Mouse (Mus musculus) hindbrain, embryonic 13.5 days (tissue): ENCODE results near the gene Rasgef1b. TPM values are rescaled to one million over a fixed set of nuclear protein-coding genes. Genes with fewer than 3 reads are reported as not detected.

Experiments
- ATAC-seq: fragments of 200-750 bp; cut with Nextera tagmentation; 2 replicates; pipeline ENCODE4 v1.8.0; 2017; ENCODE audit warnings: moderate TSS enrichment; ENCODE audit not compliant: low FRiP score
- H3K27ac ChIP-seq: fragments of 300-500 bp; sonication (generic); 2 replicates; pipeline ENCODE4 v1.5.1; 2015; ENCODE audit warnings: inconsistent platforms, mild to moderate bottlenecking, moderate library complexity
- H3K27me3 ChIP-seq: fragments of 300-500 bp; sonication (generic); 2 replicates; pipeline ENCODE4 v1.6.1; 2015; ENCODE audit warnings: mild to moderate bottlenecking, inconsistent platforms
- H3K36me3 ChIP-seq: fragments of 300-500 bp; sonication (generic); 2 replicates; pipeline ENCODE4 v1.6.1; 2015; ENCODE audit warnings: mild to moderate bottlenecking, inconsistent platforms
- H3K4me1 ChIP-seq: fragments of 300-500 bp; sonication (generic); replicated peaks from 2 replicates; pipeline ENCODE4 v1.6.1; 2015; ENCODE audit warnings: inconsistent platforms
- H3K4me2 ChIP-seq: fragments of 300-500 bp; sonication (generic); 2 replicates; pipeline ENCODE4 v1.6.1; 2015; ENCODE audit warnings: inconsistent platforms, mild to moderate bottlenecking, moderate library complexity
- H3K4me3 ChIP-seq: fragments of 300-500 bp; sonication (generic); 2 replicates; pipeline ENCODE4 v1.5.1; 2015; ENCODE audit warnings: mild to moderate bottlenecking, inconsistent platforms
- H3K9ac ChIP-seq: fragments of 300-500 bp; sonication (generic); 2 replicates; pipeline ENCODE4 v1.6.1; 2015; ENCODE audit warnings: mild to moderate bottlenecking, inconsistent platforms
- H3K9me3 ChIP-seq: fragments of 300-500 bp; sonication (generic); 2 replicates; pipeline ENCODE4 v1.6.1; 2016; ENCODE audit warnings: inconsistent platforms
- WGBS: fragments of 180-500 bp; shearing (Covaris S2); methylation state at CpG from one replicate; pipeline ENCODE4 v1.1.7; 2015; 5-methylcytosine and 5-hydroxymethylcytosine counted together
- polyA plus RNA-seq: library from polyadenylated mRNA; unstranded; fragments of >200 nt; fragmentation: Nextera tagmentation; extraction: Ambion mirVana; gene quantifications from 2 replicates; pipeline ENCODE4 v1.2.1, GENCODE M21; 2015

Gene Rasgef1b
- polyA plus RNA-seq, 1 experiment from 2014 or later = 61.1 TPM

DNA sequence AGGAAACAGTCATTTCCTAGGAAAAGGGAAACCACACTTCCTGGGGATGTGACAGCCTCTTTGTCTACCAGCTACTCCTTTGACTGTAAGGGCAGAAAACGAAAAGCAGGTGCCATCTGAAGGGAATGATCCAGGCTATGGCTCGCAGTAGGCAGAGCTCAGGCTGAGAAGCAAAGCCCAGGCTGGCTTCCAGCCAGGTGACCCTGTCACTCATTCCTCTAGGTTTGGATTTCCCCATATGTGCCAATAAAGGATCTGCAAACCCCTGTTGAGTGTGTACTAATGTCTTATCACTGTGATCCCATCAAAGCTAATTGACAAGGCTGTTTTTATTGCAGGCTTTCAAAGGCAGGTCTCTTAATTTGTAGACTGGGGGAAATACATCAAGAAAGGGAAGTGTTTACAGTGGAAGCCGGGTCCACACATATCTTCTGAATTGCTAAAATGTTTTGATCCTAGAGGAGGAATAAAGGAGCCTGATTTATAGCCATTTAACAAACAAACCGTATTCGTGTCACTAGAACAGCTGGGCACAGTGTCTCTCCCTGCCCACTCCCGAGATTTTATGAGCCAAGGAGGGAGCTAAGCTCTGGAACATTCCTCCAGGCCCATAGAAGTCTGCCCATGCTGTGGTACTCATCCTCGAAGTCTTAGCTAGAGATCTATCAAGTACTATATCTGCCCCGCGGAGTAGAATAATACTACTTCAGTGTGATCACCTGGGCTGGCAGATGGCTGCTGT lies 449.7 kb downstream of the Rasgef1b start:
- peak overlapping the region; percentile 30; the same call in 1 of the 2 replicates for H3K27ac ChIP-seq
- H3K9me3 ChIP-seq = no peaks in the 10 kb centered on the region
- WGBS = 59% methylated on average over 9 of the region's 9 CpGs

GRCm38 (mm10) chr5:99278364-99278763 lies 450.5 kb downstream of the Rasgef1b start:
- 92% methylated on average over 8 of the region's 8 CpGs for WGBS
- H3K9me3 ChIP-seq = no peaks in the 10 kb centered on the region
- H3K36me3 ChIP-seq = no peaks in the 10 kb centered on the region
- no peak overlapping the region for H3K4me3 ChIP-seq
- H3K27ac ChIP-seq = no peak overlapping the region
- no peak overlapping the region for H3K9ac ChIP-seq
- no peak overlapping the region for H3K4me2 ChIP-seq
- no peaks in the 10 kb centered on the region; the same call in 1 of the 2 replicates for H3K27me3 ChIP-seq
- ATAC-seq = no peak
- H3K4me1 ChIP-seq = peaks cover 46% of the 10 kb centered on the region

More for the DNA sequence above, 449.7 kb downstream of the Rasgef1b start:
- Histone ChIP-seq H3K27me3 (no peaks in the 10 kb centered on the region; the same call in 1 of the 2 replicates), H3K4me1 (peaks cover 38% of the 10 kb centered on the region), H3K4me3 (no peak overlapping the region), H3K9ac (no peak overlapping the region), H3K36me3 (no peaks in the 10 kb centered on the region), H3K4me2 (no peak overlapping the region)
- no peak for ATAC-seq

- no peak overlapping the region for H3K27ac ChIP-seq
- no peaks in the 10 kb centered on the region for H3K9me3 ChIP-seq
- H3K4me1 ChIP-seq = peaks cover 48% of the 10 kb centered on the region
- WGBS = 71% methylated on average over 9 of the region's 9 CpGs
- H3K4me3 ChIP-seq = no peak overlapping the region
- no peaks in the 10 kb centered on the region for H3K36me3 ChIP-seq
- H3K4me2 ChIP-seq = no peak overlapping the region
- no peaks in the 10 kb centered on the region; the same call in 1 of the 2 replicates for H3K27me3 ChIP-seq
- ATAC-seq = no peak
- H3K9ac ChIP-seq = no peak overlapping the region
These were observed 451.3 kb downstream of the Rasgef1b start for GRCm38 (mm10) chr5:99277536-99277935.

GRCm38 (mm10) chr5:99274119-99274563 lies 454.7 kb downstream of the Rasgef1b start:
- Histone ChIP-seq H3K4me3 (no peak overlapping the region), H3K27ac (peak overlapping the region; percentile 71), H3K4me2 (0 out of 2 replicates have a peak overlapping the region, but pooled peaks have one; percentile 7), H3K4me1 (peaks cover 28% of the 10 kb centered on the region), H3K9me3 (no peaks in the 10 kb centered on the region), H3K27me3 (no peaks in the 10 kb centered on the region; the same call in 1 of the 2 replicates), H3K36me3 (no peaks in the 10 kb centered on the region), H3K9ac (peak overlapping the region; percentile 8; the same call in 1 of the 2 replicates)
- peak; percentile 84 for ATAC-seq
- WGBS = 27% methylated on average over 12 of the region's 12 CpGs

- no peak overlapping the region for H3K9ac ChIP-seq
- no peak overlapping the region for H3K27ac ChIP-seq
- peaks cover 18% of the 10 kb centered on the region for H3K4me1 ChIP-seq
- WGBS = 83% methylated on average over 1 of the region's 1 CpGs
- no peak overlapping the region for H3K4me3 ChIP-seq
- no peak overlapping the region for H3K4me2 ChIP-seq
- no peak for ATAC-seq
- no peaks in the 10 kb centered on the region; the same call in 1 of the 2 replicates for H3K27me3 ChIP-seq
- H3K36me3 ChIP-seq = no peaks in the 10 kb centered on the region
- no peaks in the 10 kb centered on the region for H3K9me3 ChIP-seq
These were observed 457.3 kb downstream of the Rasgef1b start for GRCm38 (mm10) chr5:99271531-99271930.

DNA sequence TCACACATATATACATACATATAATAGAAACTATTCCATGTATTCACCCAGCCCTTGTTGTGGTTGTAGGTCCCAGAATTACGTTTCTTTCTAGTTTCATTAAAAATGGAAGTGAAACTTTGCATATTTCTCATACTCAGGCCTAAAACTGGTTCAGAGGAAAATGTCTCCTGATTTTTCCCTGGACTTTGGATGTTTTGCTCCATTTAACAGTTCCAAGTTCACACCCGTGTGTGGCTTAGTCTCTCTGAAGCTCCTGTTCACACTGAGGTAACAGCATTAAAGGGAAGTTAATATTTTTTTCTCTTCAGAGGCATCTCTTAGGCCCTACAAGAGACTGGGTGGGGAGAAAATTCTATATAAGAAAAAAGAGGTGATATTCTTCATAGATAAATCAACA lies 459.7 kb downstream of the Rasgef1b start:
- peaks cover 9% of the 10 kb centered on the region for H3K4me1 ChIP-seq
- 90% methylated on average over 2 of the region's 2 CpGs for WGBS
- H3K4me3 ChIP-seq = no peak overlapping the region
- no peak overlapping the region for H3K4me2 ChIP-seq
- ATAC-seq = no peak
- H3K36me3 ChIP-seq = no peaks in the 10 kb centered on the region
- H3K27ac ChIP-seq = no peak overlapping the region
- no peak overlapping the region for H3K9ac ChIP-seq
- no peaks in the 10 kb centered on the region for H3K27me3 ChIP-seq
- H3K9me3 ChIP-seq = no peaks in the 10 kb centered on the region

- H3K4me1 ChIP-seq = no peaks in the 10 kb centered on the region
- H3K4me3 ChIP-seq = no peak overlapping the region
- no peak overlapping the region for H3K4me2 ChIP-seq
- no peaks in the 10 kb centered on the region for H3K27me3 ChIP-seq
- H3K9me3 ChIP-seq = no peaks in the 10 kb centered on the region
- 93% methylated on average over 5 of the region's 5 CpGs for WGBS
- H3K36me3 ChIP-seq = no peaks in the 10 kb centered on the region
- no peak overlapping the region for H3K9ac ChIP-seq
- no peak for ATAC-seq
- H3K27ac ChIP-seq = no peak overlapping the region
These were observed 461.5 kb downstream of the Rasgef1b start for GRCm38 (mm10) chr5:99267338-99267737.

DNA sequence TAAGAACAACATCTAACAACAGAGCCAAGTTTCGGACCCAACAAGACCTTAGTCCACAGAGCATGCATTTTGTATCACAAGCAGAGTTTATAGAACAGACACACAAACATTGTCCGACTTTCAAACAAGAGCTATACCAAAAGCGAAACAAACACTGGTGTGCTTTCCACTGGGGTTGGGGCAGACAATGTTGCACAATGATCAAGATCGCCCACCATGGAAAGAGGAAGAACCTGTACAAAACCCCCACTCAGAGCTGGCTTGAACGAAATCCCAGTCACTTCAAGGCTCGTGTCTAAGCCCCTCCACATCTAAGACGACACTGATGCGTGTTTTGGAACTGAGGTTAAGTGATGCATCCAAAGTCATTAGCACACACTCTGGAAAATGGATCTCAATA lies 462.6 kb downstream of the Rasgef1b start:
- Histone ChIP-seq H3K27me3 (no peaks in the 10 kb centered on the region), H3K4me2 (no peak overlapping the region), H3K4me3 (no peak overlapping the region), H3K27ac (no peak overlapping the region), H3K36me3 (no peaks in the 10 kb centered on the region), H3K9me3 (no peaks in the 10 kb centered on the region), H3K4me1 (no peaks in the 10 kb centered on the region), H3K9ac (no peak overlapping the region)
- no peak for ATAC-seq
- WGBS = 90% methylated on average over 8 of the region's 8 CpGs

- Histone ChIP-seq H3K4me3 (no peak overlapping the region), H3K4me2 (no peak overlapping the region), H3K9ac (no peak overlapping the region), H3K9me3 (no peaks in the 10 kb centered on the region), H3K27ac (no peak overlapping the region), H3K27me3 (no peaks in the 10 kb centered on the region), H3K36me3 (no peaks in the 10 kb centered on the region), H3K4me1 (no peaks in the 10 kb centered on the region)
- ATAC-seq = no peak
- 74% methylated on average over 6 of the region's 6 CpGs for WGBS
These were observed 466.5 kb downstream of the Rasgef1b start for GRCm38 (mm10) chr5:99262197-99262920.

DNA sequence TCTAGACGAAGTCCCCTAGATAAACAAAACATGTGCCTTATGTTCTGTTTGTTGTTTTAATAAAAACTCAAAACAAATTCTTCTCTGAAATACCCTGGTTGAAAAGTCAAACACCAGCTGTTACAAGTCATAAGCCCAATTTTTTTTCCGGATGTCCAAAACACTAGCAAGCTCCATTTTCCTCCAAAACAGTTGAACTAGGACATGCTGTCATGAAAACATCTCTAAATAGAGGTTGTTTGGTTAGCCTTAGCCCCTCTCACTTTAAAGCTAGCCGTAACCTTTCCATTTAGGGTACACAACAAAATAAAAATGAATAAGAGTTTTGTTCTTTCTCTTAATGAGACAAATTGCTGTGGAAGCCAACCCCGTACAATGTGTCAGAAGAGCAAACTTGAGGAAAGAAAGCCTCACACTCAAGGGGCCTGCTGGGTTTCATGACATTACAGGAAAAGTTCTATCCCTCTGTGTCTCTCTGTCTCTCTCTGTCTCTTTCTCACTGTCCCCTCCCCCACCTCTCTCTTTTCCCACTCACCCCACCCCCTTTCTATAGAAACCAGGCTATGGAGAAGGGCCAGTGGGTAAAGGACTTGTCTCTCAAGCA lies 467.6 kb downstream of the Rasgef1b start:
- H3K27me3 ChIP-seq = peaks cover 2% of the 10 kb centered on the region; the same call in 1 of the 2 replicates
- no peaks in the 10 kb centered on the region for H3K36me3 ChIP-seq
- H3K9ac ChIP-seq = no peak overlapping the region
- H3K4me1 ChIP-seq = no peaks in the 10 kb centered on the region
- WGBS = 84% methylated on average over 4 of the region's 4 CpGs
- ATAC-seq = no peak
- no peak overlapping the region for H3K4me2 ChIP-seq
- H3K9me3 ChIP-seq = no peaks in the 10 kb centered on the region
- no peak overlapping the region for H3K27ac ChIP-seq
- no peak overlapping the region for H3K4me3 ChIP-seq

DNA sequence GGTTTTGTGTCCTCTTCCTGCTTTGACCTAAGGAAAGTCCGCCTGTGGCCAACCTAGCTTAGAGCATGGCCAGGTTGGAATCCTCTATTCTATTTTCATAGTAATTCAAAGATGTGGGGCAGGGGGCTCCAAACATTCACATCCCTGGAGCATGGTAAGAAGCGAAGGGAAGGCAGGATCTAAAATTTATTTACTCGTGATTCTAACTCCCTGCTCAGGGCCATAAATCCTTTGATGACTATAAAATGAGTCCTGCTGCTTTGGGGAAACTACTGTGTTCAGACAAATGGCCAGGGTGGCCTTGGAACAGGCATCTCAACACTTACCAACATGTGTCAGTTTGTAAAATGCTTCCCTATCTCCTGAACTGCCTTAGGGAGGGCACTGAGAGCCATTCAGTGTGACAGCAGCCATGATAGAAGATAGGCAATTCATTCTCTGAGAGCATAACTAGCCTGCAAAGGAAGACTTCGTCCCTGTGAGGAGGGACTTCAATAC lies 470.8 kb downstream of the Rasgef1b start:
- no peak for ATAC-seq
- Histone ChIP-seq H3K4me1 (peaks cover 6% of the 10 kb centered on the region; the same call in 1 of the 2 replicates), H3K27ac (no peak overlapping the region), H3K4me3 (no peak overlapping the region), H3K9me3 (no peaks in the 10 kb centered on the region), H3K9ac (no peak overlapping the region), H3K27me3 (peaks cover 18% of the 10 kb centered on the region), H3K36me3 (no peaks in the 10 kb centered on the region), H3K4me2 (no peak overlapping the region)
- 83% methylated on average over 4 of the region's 4 CpGs for WGBS
